Mouse (Mus musculus): ENCODE measurements around the gene Dstn. TPM values are rescaled to one million over a fixed set of nuclear protein-coding genes. Genes with fewer than 3 reads are reported as not detected.

Dstn gene
- polyA plus RNA-seq, 1 experiment, result 174 TPM

GRCm38 (mm10) chr2:143899470-143900220 is 15.5 kb upstream of the Dstn start:
- Histone ChIP-seq H3K36me3 (ENCODE audit: control insufficient read depth, insufficient read depth) (no peaks in the 10 kb centered on the region), H3K4me3 (no peak overlapping the region), H3K4me2 (ENCODE audit: low read depth) (no peak overlapping the region), H3K27me3 (ENCODE audit: control insufficient read depth, insufficient read depth, insufficient read length) (no peaks in the 10 kb centered on the region), H3ac (ENCODE audit: control insufficient read depth, insufficient read length) (no peak overlapping the region), H3K79me2 (ENCODE audit: control insufficient read depth, insufficient read depth) (no peaks in the 10 kb centered on the region)
- TF ChIP-seq REST (IDR thresholded peaks at IDR 0.05; ENCODE audit: insufficient read depth, insufficient read length) (no peak), USF1 (IDR thresholded peaks at IDR 0.05; ENCODE audit: low read depth) (no peak), CEBPB (IDR thresholded peaks at IDR 0.05; ENCODE audit: insufficient read depth, poor library complexity, severe bottlenecking) (no peak), POLR2A (IDR thresholded peaks at IDR 0.05; ENCODE audit: insufficient read length, low read depth) (no peak), MYOG (IDR thresholded peaks at IDR 0.05; ENCODE audit: control insufficient read depth in 1 of 3, insufficient read depth in 1 of 3, insufficient read length in 2 of 3, low read depth in 2 of 3) (no peak), TCF12 (IDR thresholded peaks at IDR 0.05; ENCODE audit: insufficient read depth, poor library complexity, severe bottlenecking) (no peak), E2F4 (IDR thresholded peaks at IDR 0.05; ENCODE audit: insufficient read depth) (no peak)

DNA sequence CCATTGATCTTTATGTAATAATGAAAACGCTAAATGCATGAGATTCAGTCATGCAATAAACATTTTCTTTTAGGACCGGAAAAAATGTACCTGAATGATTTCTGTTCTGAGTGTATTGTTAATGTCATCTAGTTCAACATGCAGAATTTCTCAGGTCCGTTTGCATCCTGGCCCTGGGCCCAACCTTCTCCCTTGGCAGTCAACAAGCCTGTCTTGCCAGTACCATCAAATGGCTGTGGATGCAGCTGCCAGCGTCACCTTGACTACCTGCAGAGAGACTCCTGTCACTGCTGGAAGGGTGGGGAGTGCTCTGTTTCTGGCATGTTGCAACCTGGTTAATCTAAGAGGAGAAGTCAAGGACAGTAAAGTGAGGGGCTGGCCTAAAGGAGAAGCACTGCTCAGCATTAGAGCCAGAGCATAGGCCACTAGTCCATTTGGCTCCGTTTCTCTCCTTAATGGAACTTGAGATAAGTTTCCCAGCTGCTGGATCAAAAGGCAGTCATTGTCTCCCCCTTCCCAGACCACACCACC is 14.2 kb upstream of the Dstn start:
- Histone ChIP-seq H3K4me2 (ENCODE audit: low read depth) (no peak overlapping the region), H3K27me3 (ENCODE audit: control insufficient read depth, insufficient read depth, insufficient read length) (no peaks in the 10 kb centered on the region), H3K79me2 (ENCODE audit: control insufficient read depth, insufficient read depth) (no peaks in the 10 kb centered on the region), H3ac (ENCODE audit: control insufficient read depth, insufficient read length) (no peak overlapping the region), H3K4me3 (no peak overlapping the region), H3K36me3 (ENCODE audit: control insufficient read depth, insufficient read depth) (no peaks in the 10 kb centered on the region)
- no peak for TF ChIP-seq REST (IDR thresholded peaks at IDR 0.05; ENCODE audit: insufficient read depth, insufficient read length)
- TF ChIP-seq MAX (IDR thresholded peaks at IDR 0.05; ENCODE audit: low read depth), result no peak
- no peak for TF ChIP-seq CEBPB (IDR thresholded peaks at IDR 0.05; ENCODE audit: insufficient read depth, poor library complexity, severe bottlenecking)
- no peak for TF ChIP-seq MYOD1 (IDR thresholded peaks at IDR 0.05; ENCODE audit: control insufficient read depth in 1 of 3, insufficient read length in 2 of 3, low read depth in 2 of 3)
- no peak for TF ChIP-seq POLR2A (IDR thresholded peaks at IDR 0.05; ENCODE audit: insufficient read length, low read depth)
- no peak for TF ChIP-seq TCF3 (IDR thresholded peaks at IDR 0.05; ENCODE audit: insufficient read length, low read depth)

DNA sequence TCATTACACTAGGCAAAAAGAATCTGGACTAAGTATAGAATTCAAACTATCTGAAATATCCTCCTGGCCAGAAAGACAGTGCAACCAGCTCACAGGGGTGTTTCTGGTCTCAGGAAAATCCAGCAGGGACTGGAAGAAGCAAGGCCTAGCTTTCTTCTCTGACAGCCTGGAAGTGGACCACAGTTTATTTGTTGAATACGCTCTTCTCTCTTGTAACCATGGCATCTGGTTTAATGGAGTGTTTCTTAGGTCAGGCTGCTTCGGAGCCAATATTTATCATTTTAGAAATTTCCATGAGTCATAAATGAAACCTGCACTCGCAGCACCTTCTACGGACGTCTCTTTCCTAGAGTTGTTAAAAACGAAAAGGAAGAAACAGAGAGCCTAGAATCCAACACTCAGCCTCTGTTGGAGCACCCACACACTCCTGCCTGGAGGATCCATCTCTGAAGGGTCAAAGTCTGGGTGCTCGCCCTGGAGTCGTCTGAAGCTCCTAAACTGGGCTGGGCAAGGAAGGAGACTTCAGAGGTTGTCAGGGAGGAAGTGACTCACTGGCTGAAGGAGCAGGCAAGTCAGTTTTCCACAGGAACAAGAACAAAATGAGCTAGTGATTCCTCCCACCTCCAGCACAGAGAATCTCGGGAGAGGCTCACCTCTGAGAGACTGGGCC is 11.6 kb upstream of the Dstn start:
- no peak for TF ChIP-seq REST (IDR thresholded peaks at IDR 0.05; ENCODE audit: insufficient read depth, insufficient read length)
- TF ChIP-seq SRF (IDR thresholded peaks at IDR 0.05; ENCODE audit: control insufficient read depth, insufficient read length, low read depth), result no peak
- TF ChIP-seq POLR2AphosphoS2 (IDR thresholded peaks at IDR 0.05; ENCODE audit: insufficient read length, low read depth), result no peak
- TF ChIP-seq E2F4 (IDR thresholded peaks at IDR 0.05; ENCODE audit: insufficient read depth), result no peak
- TF ChIP-seq POLR2A (IDR thresholded peaks at IDR 0.05; ENCODE audit: insufficient read length, low read depth), result no peak
- TF ChIP-seq MAX (IDR thresholded peaks at IDR 0.05; ENCODE audit: low read depth), result no peak
- no peak for TF ChIP-seq TCF3 (IDR thresholded peaks at IDR 0.05; ENCODE audit: insufficient read length, low read depth)
- no peak for TF ChIP-seq MYOG (IDR thresholded peaks at IDR 0.05; ENCODE audit: control insufficient read depth in 1 of 3, insufficient read depth in 1 of 3, insufficient read length in 2 of 3, low read depth in 2 of 3)
- TF ChIP-seq USF1 (IDR thresholded peaks at IDR 0.05; ENCODE audit: low read depth), result no peak
- no peak for TF ChIP-seq TCF12 (IDR thresholded peaks at IDR 0.05; ENCODE audit: insufficient read depth, poor library complexity, severe bottlenecking)
- TF ChIP-seq CEBPB (IDR thresholded peaks at IDR 0.05; ENCODE audit: insufficient read depth, poor library complexity, severe bottlenecking), result no peak
- TF ChIP-seq MYOD1 (IDR thresholded peaks at IDR 0.05; ENCODE audit: control insufficient read depth in 1 of 3, insufficient read length in 2 of 3, low read depth in 2 of 3), result no peak
- Histone ChIP-seq H3K79me2 (ENCODE audit: control insufficient read depth, insufficient read depth) (no peaks in the 10 kb centered on the region), H3K36me3 (ENCODE audit: control insufficient read depth, insufficient read depth) (no peaks in the 10 kb centered on the region), H3K27me3 (ENCODE audit: control insufficient read depth, insufficient read depth, insufficient read length) (no peaks in the 10 kb centered on the region), H3ac (ENCODE audit: control insufficient read depth, insufficient read length) (no peak overlapping the region), H3K4me2 (ENCODE audit: low read depth) (peak overlapping the region; percentile 68), H3K4me3 (no peak overlapping the region)

DNA sequence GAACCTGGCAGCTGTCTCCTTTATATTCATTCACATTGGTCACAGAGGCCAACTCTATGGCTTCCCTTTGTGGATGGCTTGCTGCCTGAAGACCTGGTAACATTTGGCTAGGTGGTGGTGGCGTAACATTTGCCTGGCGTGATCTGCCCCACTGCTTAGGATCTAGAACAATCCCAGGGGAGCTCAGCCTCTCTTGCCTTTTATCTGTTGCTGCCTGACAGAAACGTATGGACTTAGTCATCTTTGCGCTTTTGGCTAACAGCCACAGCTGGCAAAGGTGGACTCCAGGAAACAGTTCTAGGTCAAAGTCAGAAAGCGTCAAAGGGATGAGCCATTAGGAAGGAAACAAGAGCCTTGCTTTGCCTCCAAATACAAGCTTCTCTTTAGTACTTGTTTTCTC is 10.2 kb upstream of the Dstn start:
- Histone ChIP-seq H3K4me3 (no peak overlapping the region), H3K36me3 (ENCODE audit: control insufficient read depth, insufficient read depth) (no peaks in the 10 kb centered on the region), H3K4me2 (ENCODE audit: low read depth) (no peak overlapping the region), H3ac (ENCODE audit: control insufficient read depth, insufficient read length) (no peak overlapping the region), H3K27me3 (ENCODE audit: control insufficient read depth, insufficient read depth, insufficient read length) (no peaks in the 10 kb centered on the region), H3K79me2 (ENCODE audit: control insufficient read depth, insufficient read depth) (no peaks in the 10 kb centered on the region)
- TF ChIP-seq MYOG (IDR thresholded peaks at IDR 0.05; ENCODE audit: control insufficient read depth in 1 of 3, insufficient read depth in 1 of 3, insufficient read length in 2 of 3, low read depth in 2 of 3) (no peak), USF1 (IDR thresholded peaks at IDR 0.05; ENCODE audit: low read depth) (no peak), TCF3 (IDR thresholded peaks at IDR 0.05; ENCODE audit: insufficient read length, low read depth) (no peak), E2F4 (IDR thresholded peaks at IDR 0.05; ENCODE audit: insufficient read depth) (no peak)

- TF ChIP-seq SRF (IDR thresholded peaks at IDR 0.05; ENCODE audit: control insufficient read depth, insufficient read length, low read depth) (no peak), CEBPB (IDR thresholded peaks at IDR 0.05; ENCODE audit: insufficient read depth, poor library complexity, severe bottlenecking) (no peak), MYOD1 (IDR thresholded peaks at IDR 0.05; ENCODE audit: control insufficient read depth in 1 of 3, insufficient read length in 2 of 3, low read depth in 2 of 3) (no peak), MYOG (IDR thresholded peaks at IDR 0.05; ENCODE audit: control insufficient read depth in 1 of 3, insufficient read depth in 1 of 3, insufficient read length in 2 of 3, low read depth in 2 of 3) (no peak), TCF12 (IDR thresholded peaks at IDR 0.05; ENCODE audit: insufficient read depth, poor library complexity, severe bottlenecking) (no peak), REST (IDR thresholded peaks at IDR 0.05; ENCODE audit: insufficient read depth, insufficient read length) (no peak), MAX (IDR thresholded peaks at IDR 0.05; ENCODE audit: low read depth) (no peak), USF1 (IDR thresholded peaks at IDR 0.05; ENCODE audit: low read depth) (no peak), POLR2A (IDR thresholded peaks at IDR 0.05; ENCODE audit: insufficient read length, low read depth) (no peak), POLR2AphosphoS2 (IDR thresholded peaks at IDR 0.05; ENCODE audit: insufficient read length, low read depth) (no peak), TCF3 (IDR thresholded peaks at IDR 0.05; ENCODE audit: insufficient read length, low read depth) (no peak), E2F4 (IDR thresholded peaks at IDR 0.05; ENCODE audit: insufficient read depth) (no peak)
- no peak overlapping the region for H3K4me2 ChIP-seq (ENCODE audit: low read depth)
- no peak overlapping the region for H3K4me3 ChIP-seq
- no peaks in the 10 kb centered on the region for H3K36me3 ChIP-seq (ENCODE audit: control insufficient read depth, insufficient read depth)
- H3K27me3 ChIP-seq (ENCODE audit: control insufficient read depth, insufficient read depth, insufficient read length), result no peaks in the 10 kb centered on the region
- H3ac ChIP-seq (ENCODE audit: control insufficient read depth, insufficient read length), result no peak overlapping the region
- H3K79me2 ChIP-seq (ENCODE audit: control insufficient read depth, insufficient read depth), result no peaks in the 10 kb centered on the region
These were observed 5.9 kb upstream of the Dstn start for GRCm38 (mm10) chr2:143909230-143909629.
